Mouse (Mus musculus) heart, postnatal 14 days (tissue): ENCODE measurements at regions not wholly inside any gene's neighbourhood (a gene's known extent, or its start where the extent isn't known, plus 50 kb on each side); places are given as distances from the start of the nearest gene placed in this dataset.
"Not testable (repeated sequence)": the region's sequence is repeated elsewhere in the genome, so short reads cannot be mapped to it uniquely, and the experiment has no call there.

Experiments
- DNase-seq, 2 experiments: peaks; one replicate each; pipeline ENCODE4 v3.0.0; 2021 to 2022
- intact Hi-C: fragments of 180-260 bp; cut with DNase I; formaldehyde crosslinking; loops from one replicate; pipeline ENCODE4 v1.15.1; 2025

DNA sequence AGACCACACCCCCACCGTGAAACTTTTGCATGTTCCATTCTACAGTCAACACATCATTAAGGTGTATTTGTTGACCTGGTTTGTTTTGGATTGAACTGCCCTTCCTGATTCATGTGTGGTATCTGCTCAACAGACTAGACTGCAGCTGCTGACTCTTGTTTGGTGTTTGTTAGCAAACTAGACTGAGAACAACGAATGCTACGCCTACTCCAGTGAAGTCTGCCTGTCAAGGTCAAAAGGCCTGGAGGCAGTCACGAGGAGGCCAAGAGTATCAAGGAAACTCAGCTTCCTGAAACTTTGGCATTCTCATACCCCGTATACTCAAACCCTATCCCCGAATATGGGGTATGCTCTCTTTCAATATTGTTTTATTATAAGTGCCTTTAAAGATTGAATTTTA is 194.2 kb upstream of the Spin1 start:
- intact Hi-C loops, DNase-seq: not testable (repeated sequence)

DNA sequence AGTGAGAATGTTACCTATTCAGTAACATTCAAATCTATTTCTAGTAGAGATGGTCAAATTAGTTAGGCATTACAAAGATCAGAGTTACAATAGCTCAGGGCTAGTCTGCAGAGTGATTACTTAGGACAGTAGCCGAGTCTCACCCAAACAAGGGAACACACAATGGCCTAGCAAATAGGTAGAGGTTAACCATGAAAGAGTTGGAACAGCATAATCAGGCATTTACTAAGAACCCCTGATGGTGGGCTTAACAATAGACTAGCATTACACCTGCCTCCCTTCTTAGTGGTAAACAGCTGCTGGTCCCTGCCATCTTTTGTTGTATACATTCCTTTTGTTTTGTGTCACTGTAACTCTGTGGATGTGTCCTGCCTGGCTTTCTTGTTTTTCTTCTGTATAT is 193.8 kb upstream of the Spin1 start:
- intact Hi-C loops: no loop called here
- DNase-seq: no peak

DNA sequence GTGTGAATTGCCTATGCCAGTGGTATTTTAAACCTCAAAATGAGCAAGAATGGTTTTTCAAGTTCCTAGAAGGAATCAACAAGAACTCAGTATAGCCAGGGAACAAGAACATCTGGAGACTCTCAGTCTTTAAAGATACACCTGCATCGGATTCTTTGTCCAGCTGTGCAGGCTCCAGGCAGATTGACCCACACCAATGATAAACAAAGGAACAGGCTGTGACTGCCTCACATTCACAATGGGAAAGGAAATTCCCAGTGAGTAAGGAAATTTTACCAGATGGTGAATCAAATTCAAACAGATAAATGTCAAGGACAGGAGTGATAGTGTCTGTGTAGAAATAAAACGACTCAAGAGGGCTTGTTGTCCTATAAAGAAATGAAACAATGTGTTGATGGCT is 187.9 kb upstream of the Spin1 start:
- DNase-seq, intact Hi-C loops: not testable (repeated sequence)

GRCm38 (mm10) chr13:50934017-50934416 is 166.7 kb upstream of the Spin1 start:
- intact Hi-C loops, DNase-seq: not testable (repeated sequence)

DNA sequence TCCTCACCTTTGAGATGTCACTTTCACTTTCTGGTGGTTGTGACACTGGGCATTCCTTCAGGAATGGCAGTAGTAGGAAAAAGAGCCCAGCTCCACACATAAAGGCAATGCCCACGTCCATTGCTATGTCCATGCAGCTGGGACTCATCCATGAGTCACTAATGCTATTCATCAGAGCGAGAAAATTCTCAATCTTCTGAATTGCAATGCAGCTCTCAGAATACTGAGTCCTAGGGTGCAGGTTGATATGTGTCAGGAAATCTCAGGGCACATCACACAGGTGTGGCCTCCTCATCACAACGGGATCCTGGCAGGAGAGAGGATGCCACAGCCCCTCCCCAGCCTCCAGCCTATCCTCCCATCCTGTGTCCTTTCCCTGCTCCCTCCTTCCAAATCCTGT is 158.1 kb upstream of the Spin1 start:
- DNase-seq: no peak
- intact Hi-C loops: no loop called here

DNA sequence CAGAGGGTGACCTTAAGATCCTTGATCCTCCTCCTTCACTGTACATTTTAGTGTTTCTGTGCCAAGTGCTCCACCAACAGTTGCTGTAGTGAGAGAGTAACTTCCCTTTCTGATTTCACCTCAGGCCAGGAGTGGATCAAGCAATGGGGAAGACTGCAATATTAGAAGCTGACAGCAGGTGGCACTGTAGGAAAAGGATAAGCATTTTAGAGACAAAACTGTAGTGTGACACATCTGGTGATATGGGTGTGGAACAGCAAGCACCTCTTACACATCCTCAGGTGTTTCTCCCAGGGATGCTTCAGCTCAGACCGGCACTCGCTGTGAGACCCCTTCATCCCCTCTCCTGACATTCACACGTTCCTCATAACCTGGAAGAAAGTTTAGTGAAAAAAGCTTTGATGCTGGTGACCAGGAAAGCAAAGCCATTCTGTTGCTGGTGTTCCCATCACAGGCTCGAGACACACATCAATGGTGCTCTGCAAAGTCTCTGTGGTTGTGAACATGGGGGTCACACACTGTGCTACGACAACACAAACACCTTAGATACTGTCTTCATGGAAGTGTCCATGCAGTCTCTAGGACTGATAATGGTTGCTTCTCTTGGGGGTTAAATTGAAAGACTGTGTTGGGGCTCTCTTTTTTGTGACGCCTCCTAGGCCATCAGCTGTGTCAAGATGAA is 151.0 kb upstream of the Spin1 start:
- peak; percentile 74 to 92 for DNase-seq
- intact Hi-C loops: loop anchor here (1.0 to 5.0 kb wide), 4 partner anchors 223 to 669 kb away; partner anchors contain the start of gene Nxnl2

DNA sequence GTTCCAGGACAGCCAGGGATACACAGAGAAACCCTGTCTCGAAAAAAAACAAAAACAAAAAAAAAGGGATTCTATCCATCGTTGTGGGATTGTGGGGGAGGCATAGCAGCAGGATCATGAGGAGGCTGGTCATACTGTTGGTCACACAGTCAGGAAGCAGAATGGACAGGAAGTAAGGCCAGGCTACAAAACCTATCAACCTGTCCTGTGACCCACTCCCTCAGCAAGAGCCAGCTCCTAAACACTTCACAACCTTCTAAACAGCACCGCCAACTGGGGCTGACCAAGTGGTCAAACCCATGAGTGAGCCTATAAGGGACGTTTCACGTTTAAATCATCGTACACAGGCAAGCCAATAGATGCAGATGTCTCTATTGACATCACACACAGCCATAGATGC is 146.0 kb upstream of the Spin1 start:
- no peak for DNase-seq
- intact Hi-C loops: no loop called here

DNA sequence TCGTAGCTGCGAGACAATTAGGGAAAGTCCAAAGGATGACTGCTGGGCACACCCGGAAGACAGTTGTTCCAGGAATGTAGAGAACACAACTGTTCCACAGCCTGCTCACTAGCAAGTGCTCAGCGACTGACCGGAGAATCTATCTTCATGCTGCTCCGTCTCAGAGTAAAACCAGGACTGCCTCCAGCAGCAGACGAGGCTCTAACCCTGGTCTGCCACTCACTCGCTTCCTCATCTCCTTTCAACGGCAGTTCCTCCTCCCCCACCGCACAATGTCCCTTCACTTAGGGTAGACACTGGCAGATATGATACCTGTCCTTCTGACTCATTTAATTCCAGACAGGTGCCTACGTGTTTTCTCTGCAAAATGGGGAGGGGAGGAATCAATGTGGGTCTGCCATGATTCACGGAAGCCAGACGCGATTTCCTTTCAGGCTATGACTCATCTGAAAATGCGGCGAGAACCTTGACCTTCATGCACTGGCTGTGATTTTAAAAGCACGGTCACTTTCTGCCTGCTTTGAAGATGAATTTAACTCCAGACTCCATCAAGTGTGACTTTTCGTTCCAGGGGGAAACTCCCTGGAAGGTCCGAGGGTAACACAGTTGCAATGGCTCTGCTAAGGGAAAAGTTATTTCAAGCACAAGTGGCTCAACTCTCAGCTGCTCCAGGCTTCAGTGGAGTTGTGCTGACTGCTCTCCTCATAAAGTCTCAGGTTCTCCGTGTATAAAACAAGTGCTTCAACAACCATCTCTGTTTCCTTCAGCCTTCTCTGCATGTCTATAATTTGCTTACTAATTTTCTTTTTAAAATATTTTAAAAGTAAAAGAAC is 142.4 kb upstream of the Spin1 start:
- intact Hi-C loops: no loop called here
- peak in 1 of 2 experiments; percentile 2 for DNase-seq

GRCm38 (mm10) chr13:50960909-50961308 is 139.8 kb upstream of the Spin1 start:
- DNase-seq: no peak
- intact Hi-C loops: loop anchor here (5.0 kb wide), 1 partner anchor 236 kb away; no protein-coding TSS in a partner anchor

DNA sequence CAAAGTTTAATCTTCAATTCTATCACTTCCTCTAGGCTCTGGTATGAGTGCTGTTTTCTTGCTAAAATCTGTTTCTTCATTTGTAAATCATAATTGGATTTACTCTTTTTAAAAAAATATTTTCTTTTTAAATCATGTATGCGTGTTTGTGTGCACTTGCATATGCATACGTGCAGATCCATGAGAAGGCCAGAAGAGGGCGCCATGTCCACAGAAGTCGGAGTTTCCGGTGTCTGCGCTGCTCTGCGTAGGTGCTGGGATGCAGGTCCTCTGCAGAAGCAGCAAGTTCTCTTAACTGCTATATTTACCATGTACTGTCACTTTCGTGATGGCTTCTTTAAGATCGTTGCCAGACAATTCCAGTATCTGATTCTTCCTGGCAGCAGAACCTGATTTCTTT is 136.6 kb upstream of the Spin1 start:
- DNase-seq: peak in 1 of 2 experiments; percentile 42
- intact Hi-C loops: loop anchor here (5.0 kb wide), 1 partner anchor 233 kb away; no protein-coding TSS in a partner anchor

- intact Hi-C loops: loop anchor here (5.0 kb wide), 2 partner anchors 132 to 207 kb away; partner anchors contain the start of gene Nxnl2
- DNase-seq: not testable (repeated sequence)
Observed at GRCm38 (mm10) chr13:50965041-50965440, 135.6 kb upstream of the Spin1 start.

- intact Hi-C loops: loop anchor here (5.0 kb wide), 2 partner anchors 132 to 207 kb away; partner anchors contain the start of gene Nxnl2
- DNase-seq: no peak
Observed at GRCm38 (mm10) chr13:50965678-50966077, 135.0 kb upstream of the Spin1 start.

DNA sequence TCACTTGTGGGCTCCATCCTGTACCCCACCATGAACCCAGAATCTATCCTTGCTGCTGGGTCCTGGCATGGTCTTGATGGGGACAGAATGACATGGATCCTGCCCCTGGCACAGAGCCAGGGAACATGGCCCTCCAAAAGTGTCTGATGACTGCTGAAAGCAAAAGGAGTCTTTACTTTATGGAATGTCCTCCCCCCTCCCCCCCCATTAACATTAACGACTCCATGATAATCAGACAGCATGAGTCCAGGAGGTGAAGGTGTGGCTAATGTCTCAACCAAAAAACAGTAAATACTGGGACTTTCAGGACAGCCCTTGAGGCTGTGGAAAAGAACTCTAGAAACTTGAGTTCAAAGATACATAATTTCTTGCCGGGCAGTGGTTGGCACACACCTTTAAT is 133.9 kb upstream of the Spin1 start:
- intact Hi-C loops: loop anchor here (5.0 kb wide), 2 partner anchors 130 to 205 kb away; partner anchors contain the start of gene Nxnl2
- no peak for DNase-seq

DNA sequence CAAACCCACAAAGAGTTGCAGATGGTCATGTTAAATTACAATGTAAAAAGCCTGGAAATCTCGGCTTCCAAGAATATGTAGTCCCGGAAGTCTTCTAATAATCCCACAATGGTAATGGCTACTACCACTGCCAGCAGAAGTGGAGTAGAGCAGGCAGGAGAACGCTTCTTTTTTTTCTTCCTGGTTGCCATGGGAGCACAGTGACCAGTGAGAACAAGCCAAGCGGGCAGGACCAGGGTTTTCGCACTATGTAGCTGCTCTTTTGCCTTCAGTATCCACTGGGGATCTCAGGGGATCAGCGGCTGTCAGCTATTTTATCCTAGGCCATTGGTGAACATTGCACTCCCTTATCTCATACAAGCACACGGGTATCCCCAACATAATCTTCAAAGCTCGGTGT is 127.3 kb upstream of the Spin1 start:
- intact Hi-C loops: no loop called here
- DNase-seq: no peak

- intact Hi-C loops: no loop called here
- peak in 1 of 2 experiments; percentile 4 for DNase-seq
Observed at GRCm38 (mm10) chr13:50975306-50975920, 125.3 kb upstream of the Spin1 start.

- intact Hi-C loops: no loop called here
- no peak for DNase-seq
Observed at GRCm38 (mm10) chr13:50982005-50982404, 118.7 kb upstream of the Spin1 start.

GRCm38 (mm10) chr13:50982990-50983389 is 117.7 kb upstream of the Spin1 start:
- intact Hi-C loops: no loop called here

GRCm38 (mm10) chr13:50991726-50992432 is 108.8 kb upstream of the Spin1 start:
- no peak for DNase-seq

More at GRCm38 (mm10) chr13:50982990-50983389, 117.7 kb upstream of the Spin1 start:
- no peak for DNase-seq

DNA sequence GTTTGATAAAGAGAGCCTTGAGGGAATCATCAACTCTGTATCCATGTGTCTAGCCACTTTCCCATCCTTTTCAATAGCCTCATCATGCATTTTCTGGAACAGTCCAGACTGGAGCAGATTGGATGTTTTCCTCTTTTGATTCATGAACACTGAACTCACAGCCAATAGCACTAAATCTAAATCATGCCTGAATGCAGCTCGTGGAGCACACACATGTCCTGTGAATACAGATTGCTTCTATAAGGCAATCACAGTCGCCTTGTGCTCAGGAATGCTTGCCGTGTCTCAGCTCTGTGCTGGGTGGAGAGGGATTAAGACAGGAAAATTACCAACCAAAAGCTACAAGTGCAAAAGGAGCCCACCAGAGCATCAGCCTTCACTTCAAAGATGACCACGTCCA is 100.9 kb upstream of the Spin1 start:
- no peak for DNase-seq
- intact Hi-C loops: no loop called here

More at GRCm38 (mm10) chr13:50991726-50992432, 108.8 kb upstream of the Spin1 start:
- intact Hi-C loops: no loop called here

DNA sequence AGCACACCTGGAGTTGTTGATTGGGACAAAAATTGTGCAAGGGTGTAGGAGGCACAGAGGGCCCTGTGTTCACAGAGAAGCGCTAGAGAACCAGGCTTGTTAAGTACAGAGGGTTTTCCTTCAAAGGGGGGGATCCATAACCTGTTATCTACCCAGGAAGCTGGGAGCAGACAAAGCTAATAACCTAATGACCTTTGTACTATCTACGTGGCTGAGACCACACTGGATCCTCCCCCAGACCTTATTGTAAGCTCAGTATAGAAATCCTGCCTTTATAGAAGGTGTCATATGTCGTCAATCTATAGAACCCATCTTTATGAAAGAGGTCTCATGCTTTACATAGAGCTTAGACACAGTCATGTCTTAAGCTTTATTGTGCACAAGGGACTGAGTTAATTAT is 95.9 kb upstream of the Spin1 start:
- no peak for DNase-seq

More for the DNA sequence above, 95.9 kb upstream of the Spin1 start:
- intact Hi-C loops: no loop called here
